Mouse (Mus musculus) neural tube, embryonic 15.5 days (tissue): ENCODE measurements around the gene Bbof1. TPM values are rescaled to one million over a fixed set of nuclear protein-coding genes. Genes with fewer than 3 reads are reported as not detected.

Source experiments
- ATAC-seq: fragments of 200-750 bp; cut with Nextera tagmentation; 2 replicates; pipeline ENCODE4 v1.8.0; 2017; ENCODE audit warnings: mild to moderate bottlenecking, moderate TSS enrichment, moderate library complexity; ENCODE audit not compliant: low FRiP score
- H3K27ac ChIP-seq: fragments of 300-500 bp; sonication (generic); replicated peaks from 2 replicates; pipeline ENCODE4 v1.5.1; 2015; ENCODE audit warnings: mild to moderate bottlenecking, inconsistent platforms
- H3K27me3 ChIP-seq: fragments of 300-500 bp; sonication (generic); replicated peaks from 2 replicates; pipeline ENCODE4 v1.6.1; 2015; ENCODE audit warnings: inconsistent platforms
- H3K36me3 ChIP-seq: fragments of 300-500 bp; sonication (generic); 2 replicates; pipeline ENCODE4 v1.6.1; 2015; ENCODE audit warnings: inconsistent platforms
- H3K4me1 ChIP-seq: fragments of 300-500 bp; sonication (generic); 2 replicates; pipeline ENCODE4 v1.6.1; 2015; ENCODE audit warnings: inconsistent platforms
- H3K4me2 ChIP-seq: fragments of 300-500 bp; sonication (generic); 2 replicates; pipeline ENCODE4 v1.6.1; 2015; ENCODE audit warnings: inconsistent platforms, mild to moderate bottlenecking, moderate library complexity
- H3K4me3 ChIP-seq: fragments of 300-500 bp; sonication (generic); replicated peaks from 2 replicates; pipeline ENCODE4 v1.5.1; 2015; ENCODE audit warnings: mild to moderate bottlenecking, inconsistent platforms
- H3K9ac ChIP-seq: fragments of 300-500 bp; sonication (generic); replicated peaks from 2 replicates; pipeline ENCODE4 v1.6.1; 2015; ENCODE audit warnings: mild to moderate bottlenecking, inconsistent platforms
- H3K9me3 ChIP-seq: fragments of 300-500 bp; sonication (generic); replicated peaks from 2 replicates; pipeline ENCODE4 v1.6.1; 2016; ENCODE audit warnings: inconsistent platforms
- WGBS: fragments of 180-500 bp; shearing (Covaris S2); methylation state at CpG from one replicate; pipeline ENCODE4 v1.1.7; 2015; ENCODE audit warnings: mixed read lengths; 5-methylcytosine and 5-hydroxymethylcytosine counted together
- polyA plus RNA-seq: library from polyadenylated mRNA; unstranded; fragments of >200 nt; fragmentation: Nextera tagmentation; extraction: Ambion mirVana; gene quantifications from 2 replicates; pipeline ENCODE4 v1.2.1, GENCODE M21; 2015

Bbof1 gene
- polyA plus RNA-seq, 1 experiment from 2014 or later, result 5.0 TPM

DNA sequence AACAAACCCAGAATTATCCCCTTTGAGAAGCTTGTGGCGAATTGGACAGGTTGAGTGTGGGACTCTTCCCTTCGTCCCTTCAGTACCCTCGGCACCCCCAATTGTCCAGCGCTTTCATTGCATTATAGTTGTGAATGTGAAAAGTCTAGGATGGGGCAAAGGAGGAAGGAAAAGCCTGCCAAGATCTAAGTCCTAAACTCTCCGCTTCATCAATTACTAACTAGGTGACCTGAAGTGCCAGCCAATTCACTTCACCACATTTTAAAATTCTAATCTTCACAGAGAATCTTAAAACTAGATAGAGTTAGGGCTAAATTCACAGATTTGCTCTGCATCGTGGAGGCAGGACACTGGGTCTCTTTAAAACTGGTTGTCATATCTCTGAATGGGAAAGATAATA is 39.3 kb downstream of the Bbof1 start:
- Histone ChIP-seq H3K4me3 (no peak overlapping the region), H3K27ac (no peak overlapping the region), H3K36me3 (no peaks in the 10 kb centered on the region), H3K27me3 (peaks cover 3% of the 10 kb centered on the region; the same call in 1 of the 2 replicates), H3K9ac (no peak overlapping the region), H3K4me2 (no peak overlapping the region), H3K9me3 (no peaks in the 10 kb centered on the region), H3K4me1 (peaks cover 19% of the 10 kb centered on the region)
- WGBS, result 82% methylated on average over 6 of the region's 6 CpGs
- ATAC-seq, result no peak

DNA sequence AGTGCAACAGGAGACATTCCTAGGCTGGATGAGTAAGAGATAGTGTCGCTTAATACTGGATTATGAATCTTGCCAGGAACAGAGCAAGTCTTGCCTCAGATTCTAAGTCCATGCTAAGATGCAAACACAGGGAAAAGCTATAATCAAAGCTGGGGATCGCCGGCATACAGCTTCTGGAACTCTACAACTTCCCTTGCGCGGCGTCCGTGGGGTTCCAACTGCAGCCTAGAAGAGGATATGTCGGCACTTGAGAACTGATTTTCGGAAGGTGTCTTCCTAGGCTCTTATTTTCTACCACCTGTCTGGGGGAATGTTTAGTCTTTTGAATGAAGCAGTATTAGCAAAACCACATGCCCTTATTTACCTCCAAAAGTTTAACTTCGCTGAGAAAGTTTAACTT is 41.0 kb downstream of the Bbof1 start:
- Histone ChIP-seq H3K4me3 (peak overlapping the region; percentile 72), H3K36me3 (no peaks in the 10 kb centered on the region), H3K27me3 (no peaks in the 10 kb centered on the region; the same call in 1 of the 2 replicates), H3K27ac (peak overlapping the region; percentile 86), H3K4me2 (peak overlapping the region; percentile 98), H3K9ac (peak overlapping the region; percentile 59; the same call in 1 of the 2 replicates), H3K4me1 (peaks cover 19% of the 10 kb centered on the region), H3K9me3 (no peaks in the 10 kb centered on the region)
- WGBS, result 50% methylated on average over 10 of the region's 10 CpGs
- ATAC-seq, result no peak

DNA sequence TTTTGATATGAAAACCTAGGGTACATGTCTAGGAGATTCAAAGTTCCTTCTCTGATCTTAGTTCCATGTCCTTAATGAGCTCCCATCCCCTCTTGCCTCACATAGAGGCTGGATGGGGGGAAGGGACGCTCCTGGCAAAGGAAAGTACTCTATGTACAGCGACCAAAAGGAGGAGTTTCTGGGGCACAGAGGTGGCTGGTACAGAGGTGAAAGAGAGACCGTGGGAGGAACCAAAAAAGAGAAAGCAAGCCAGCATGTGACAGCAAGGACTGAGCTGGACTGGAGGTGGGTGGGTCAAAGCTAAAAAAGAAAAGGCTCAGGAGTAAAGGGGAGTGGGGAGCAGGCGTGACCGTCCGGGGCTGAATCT is 41.5 kb downstream of the Bbof1 start:
- H3K4me3 ChIP-seq, result peak overlapping the region; percentile 72
- peaks cover 19% of the 10 kb centered on the region for H3K4me1 ChIP-seq
- WGBS, result under 1% methylated on average over 6 of the region's 6 CpGs
- H3K27me3 ChIP-seq, result no peaks in the 10 kb centered on the region; the same call in 1 of the 2 replicates
- H3K4me2 ChIP-seq, result peak overlapping the region; percentile 98
- peak; percentile 13 for ATAC-seq
- H3K9me3 ChIP-seq, result no peaks in the 10 kb centered on the region
- H3K9ac ChIP-seq, result peak overlapping the region; percentile 59
- H3K36me3 ChIP-seq, result no peaks in the 10 kb centered on the region
- peak overlapping the region; percentile 86 for H3K27ac ChIP-seq

DNA sequence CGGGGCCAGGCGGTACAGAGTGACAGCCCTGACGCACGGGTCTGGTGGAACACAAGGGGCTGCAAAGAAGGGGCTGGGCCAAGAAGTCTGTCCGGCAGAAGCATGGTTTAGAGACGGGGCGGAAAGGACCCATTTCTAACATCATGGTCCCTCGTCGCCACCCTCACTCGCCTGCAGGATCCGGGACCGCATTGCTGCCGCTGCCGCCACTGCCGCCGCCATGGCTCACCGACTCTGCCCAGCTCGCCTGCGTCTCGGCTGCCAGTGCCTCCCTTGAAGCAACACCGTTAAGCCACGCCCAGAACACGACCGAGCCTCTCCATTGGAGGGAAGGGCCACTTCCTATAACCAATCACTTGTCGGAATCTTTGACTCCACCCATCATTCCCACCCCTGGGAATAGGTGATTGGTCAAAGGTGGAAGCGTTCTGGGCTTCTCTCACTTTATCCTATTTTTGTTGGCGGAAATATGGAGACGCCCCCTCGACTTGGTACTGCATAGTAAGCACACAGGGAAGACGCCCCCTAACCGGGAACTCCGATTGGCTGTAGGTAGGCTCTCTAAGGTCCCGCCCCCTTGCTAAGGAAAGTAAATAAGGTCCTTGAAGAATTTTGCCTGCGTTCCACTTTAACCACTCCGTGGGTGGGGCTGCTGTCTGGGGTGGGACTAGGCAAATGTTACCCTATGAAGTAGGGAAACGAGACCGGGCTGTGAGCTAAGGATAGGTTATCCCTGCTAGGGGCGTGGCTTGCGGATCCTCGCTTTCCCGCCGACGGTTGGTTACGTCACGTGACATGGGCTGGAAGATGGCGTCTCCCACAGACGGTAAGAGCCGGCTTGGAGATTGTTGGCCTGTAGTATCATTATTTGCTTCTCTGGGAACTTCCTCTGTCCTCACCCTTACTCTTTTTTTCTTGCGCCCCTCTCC is 42.1 kb downstream of the Bbof1 start, which contains the start of the genes Aldh6a1 and Lin52:
Aldh6a1 (minus strand) TSS at position 287 of the 929 bp plus-strand sequence.
Lin52 (plus strand) TSS at position 705 of the 929 bp plus-strand sequence.
- WGBS, result under 1% methylated on average over 49 of the region's 49 CpGs
- peak; percentile 98 for ATAC-seq
- H3K4me3 ChIP-seq, result peak within 1 kb of the TSS; percentile 72
- H3K27ac ChIP-seq, result peak within 1 kb of the TSS; percentile 86
- H3K9ac ChIP-seq, result peak within 1 kb of the TSS; percentile 59
- H3K9me3 ChIP-seq, result no peaks in the 10 kb centered on the region
- H3K4me2 ChIP-seq, result peak within 1 kb of the TSS; percentile 98
- H3K4me1 ChIP-seq, result peaks cover 19% of the 10 kb centered on the region
- no peaks in the 10 kb centered on the region; the same call in 1 of the 2 replicates for H3K27me3 ChIP-seq
- H3K36me3 ChIP-seq, result no peaks in the 10 kb centered on the region

DNA sequence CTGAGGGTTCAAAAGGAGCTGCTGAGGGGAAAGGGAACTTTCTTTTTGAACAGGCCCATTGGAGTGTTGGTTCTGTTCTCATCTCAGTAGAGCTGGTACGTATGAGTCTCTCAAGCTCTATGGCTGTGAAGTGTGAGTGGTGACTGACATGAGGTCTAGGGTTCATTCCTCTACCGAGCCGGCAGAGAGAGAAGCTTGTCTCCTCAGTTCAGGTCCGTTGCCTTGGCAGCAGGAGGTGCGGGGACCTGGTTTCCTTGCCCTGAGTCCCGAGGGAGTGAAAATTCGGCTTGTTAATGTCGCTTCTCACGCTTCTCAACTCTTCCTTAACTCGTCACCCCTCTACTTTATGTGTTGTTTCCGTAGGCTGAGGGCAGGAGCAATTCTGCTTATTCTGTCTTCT is 42.9 kb downstream of the Bbof1 start:
- Histone ChIP-seq H3K4me2 (peak overlapping the region; percentile 98), H3K9ac (peak overlapping the region; percentile 58), H3K9me3 (no peaks in the 10 kb centered on the region), H3K27me3 (no peaks in the 10 kb centered on the region; the same call in 1 of the 2 replicates), H3K4me3 (peak overlapping the region; percentile 72), H3K36me3 (0 out of 2 replicates have a peak, but pooled peaks cover under 1% of the 10 kb centered on the region), H3K4me1 (peaks cover 19% of the 10 kb centered on the region), H3K27ac (peak overlapping the region; percentile 86)
- ATAC-seq, result no peak
- WGBS, result under 1% methylated on average over 11 of the region's 11 CpGs

DNA sequence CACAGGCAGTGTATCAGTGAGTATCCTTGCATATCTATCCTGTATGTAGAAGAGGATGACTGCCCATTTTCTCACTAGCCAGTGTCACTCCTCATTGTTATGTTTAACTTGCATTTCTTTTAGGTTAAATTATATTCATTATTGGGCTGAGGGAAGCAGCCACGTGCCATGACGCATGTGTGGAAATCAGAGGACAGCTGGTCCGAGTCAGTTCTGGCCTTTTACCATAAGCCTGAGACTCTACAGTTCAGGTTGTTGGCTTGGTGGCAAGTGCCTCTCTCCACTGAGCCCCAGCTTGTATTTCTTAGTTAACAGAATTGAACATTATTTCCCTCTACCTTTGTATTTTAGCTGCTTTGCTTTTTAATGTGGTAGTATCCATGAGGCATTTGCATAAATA is 48.0 kb downstream of the Bbof1 start:
- ATAC-seq, result no peak
- Histone ChIP-seq H3K4me2 (no peak overlapping the region), H3K9ac (no peak overlapping the region), H3K27ac (no peak overlapping the region), H3K36me3 (peaks cover 31% of the 10 kb centered on the region), H3K27me3 (no peaks in the 10 kb centered on the region), H3K4me1 (peaks cover 10% of the 10 kb centered on the region), H3K9me3 (no peaks in the 10 kb centered on the region), H3K4me3 (no peak overlapping the region)
- 96% methylated on average over 3 of the region's 3 CpGs for WGBS

DNA sequence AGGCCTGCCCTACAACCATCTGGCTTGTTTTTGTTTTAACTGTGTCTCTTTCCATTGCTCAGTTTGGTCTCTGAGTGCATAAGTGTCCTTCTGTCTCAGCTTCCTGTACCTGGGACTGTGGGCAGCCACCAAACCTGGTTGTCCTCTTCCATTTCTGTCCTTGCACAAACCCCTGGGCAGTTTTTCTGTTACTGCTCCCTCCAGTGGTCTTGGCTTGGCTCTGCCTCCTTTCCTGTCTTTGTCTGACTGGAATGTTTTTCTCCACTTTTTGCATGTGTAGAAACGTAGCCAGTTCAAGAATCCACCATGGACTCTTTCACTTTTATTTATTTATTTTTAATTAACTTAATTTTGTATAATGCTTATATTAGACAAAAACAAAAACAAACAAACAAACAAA is 51.0 kb downstream of the Bbof1 start:
- Histone ChIP-seq H3K27ac (no peak overlapping the region), H3K9ac (no peak overlapping the region), H3K9me3 (no peaks in the 10 kb centered on the region), H3K4me2 (no peak overlapping the region), H3K4me1 (no peaks in the 10 kb centered on the region), H3K27me3 (no peaks in the 10 kb centered on the region), H3K36me3 (peaks cover 47% of the 10 kb centered on the region), H3K4me3 (no peak overlapping the region)
- 71% methylated on average over 1 of the region's 1 CpGs for WGBS
- ATAC-seq, result no peak

DNA sequence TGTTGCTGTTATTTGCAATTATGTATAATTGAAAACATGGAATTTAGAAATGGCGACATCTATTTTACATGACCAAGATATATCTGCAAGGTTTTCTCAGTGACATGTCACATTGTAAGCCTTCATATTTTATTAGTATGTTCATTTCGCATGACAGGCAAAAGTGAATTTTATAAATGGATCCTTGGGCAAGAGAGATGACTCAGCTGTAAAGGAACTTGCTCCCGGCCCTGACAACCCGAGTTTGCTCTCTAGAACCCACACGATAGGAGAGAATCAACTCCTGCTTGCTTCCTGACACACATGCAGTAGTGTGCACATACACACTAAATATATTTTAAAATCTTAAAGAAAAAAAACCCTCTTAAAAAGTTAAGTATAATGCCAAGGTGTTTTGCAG is 52.5 kb downstream of the Bbof1 start:
- ATAC-seq, result no peak
- Histone ChIP-seq H3K9ac (no peak overlapping the region), H3K4me3 (no peak overlapping the region), H3K36me3 (peaks cover 48% of the 10 kb centered on the region), H3K27me3 (no peaks in the 10 kb centered on the region), H3K4me2 (no peak overlapping the region), H3K27ac (no peak overlapping the region), H3K9me3 (no peaks in the 10 kb centered on the region), H3K4me1 (no peaks in the 10 kb centered on the region)
- WGBS, result 94% methylated on average over 5 of the region's 5 CpGs

DNA sequence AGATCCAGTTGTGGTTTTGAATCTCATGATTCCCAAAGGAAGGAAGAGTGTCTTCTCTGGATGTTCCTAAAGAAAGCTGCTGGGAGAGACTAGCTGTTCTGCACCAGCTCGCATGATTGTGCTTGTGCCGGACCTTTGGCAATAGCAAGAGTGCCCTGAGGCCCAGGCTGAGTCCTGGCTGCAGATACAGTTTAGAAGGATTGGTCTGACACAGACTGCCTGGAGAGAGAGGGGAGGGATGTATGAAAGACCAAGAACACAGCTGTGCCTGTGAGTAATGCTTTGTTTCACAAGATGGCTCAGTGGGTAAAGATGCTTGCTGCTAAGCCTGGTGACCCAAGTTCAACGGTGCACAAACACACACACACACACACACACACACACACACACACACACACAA is 54.0 kb downstream of the Bbof1 start:
- peaks cover 41% of the 10 kb centered on the region for H3K36me3 ChIP-seq
- 77% methylated on average over 3 of the region's 3 CpGs for WGBS

DNA sequence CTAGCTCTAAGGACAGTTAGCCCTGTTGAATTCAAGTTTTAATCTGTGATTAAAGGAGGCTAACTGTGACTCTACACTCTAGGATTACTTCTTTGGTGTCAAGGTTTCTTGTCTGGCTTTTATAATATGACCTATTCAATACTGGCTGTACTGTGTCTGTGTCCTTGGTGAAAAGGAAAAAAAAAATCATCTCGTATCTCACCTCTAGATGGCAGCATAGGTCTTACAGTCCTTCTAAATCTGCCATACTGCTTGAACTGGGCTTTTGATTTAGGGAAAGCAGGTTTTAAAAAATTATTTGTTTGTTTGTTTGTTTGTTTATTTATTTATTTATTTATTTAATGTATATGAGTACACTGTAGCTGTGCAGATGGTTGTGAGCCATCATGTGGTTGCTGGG is 59.8 kb downstream of the Bbof1 start:
- no peaks in the 10 kb centered on the region for H3K9me3 ChIP-seq
- no peak overlapping the region for H3K4me2 ChIP-seq
- no peak for ATAC-seq
- no peaks in the 10 kb centered on the region for H3K4me1 ChIP-seq
- H3K36me3 ChIP-seq, result peaks cover 21% of the 10 kb centered on the region
- no peak overlapping the region for H3K9ac ChIP-seq
- no peak overlapping the region for H3K27ac ChIP-seq
- WGBS, result 2% methylated on average over 1 of the region's 1 CpGs
- no peak overlapping the region for H3K4me3 ChIP-seq
- no peaks in the 10 kb centered on the region for H3K27me3 ChIP-seq

More for the DNA sequence above, 54.0 kb downstream of the Bbof1 start:
- Histone ChIP-seq H3K27ac (no peak overlapping the region), H3K9me3 (no peaks in the 10 kb centered on the region), H3K4me1 (no peaks in the 10 kb centered on the region), H3K4me2 (no peak overlapping the region), H3K9ac (no peak overlapping the region), H3K27me3 (no peaks in the 10 kb centered on the region), H3K4me3 (no peak overlapping the region)
- ATAC-seq, result no peak

DNA sequence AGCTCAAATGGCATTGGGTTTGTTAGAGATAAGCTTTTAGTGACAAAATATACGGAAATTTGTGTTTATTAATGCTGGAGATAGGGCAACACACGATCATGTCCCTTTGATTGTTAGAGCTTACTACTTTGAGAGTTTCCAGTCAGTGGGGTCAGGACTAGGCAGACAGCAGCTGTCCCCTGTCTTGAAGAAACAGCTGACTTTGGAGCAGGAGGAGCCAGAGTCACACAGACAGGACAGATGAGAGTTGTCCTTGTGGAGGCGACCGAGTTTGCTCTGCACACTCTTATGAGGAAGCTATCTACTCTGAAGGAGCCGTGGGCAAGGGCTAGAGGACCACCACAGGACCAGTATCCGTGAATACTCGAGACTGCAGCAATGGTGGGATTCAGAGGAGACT is 70.1 kb downstream of the Bbof1 start:
- Histone ChIP-seq H3K4me2 (no peak overlapping the region), H3K27ac (no peak overlapping the region), H3K27me3 (no peaks in the 10 kb centered on the region; the same call in 1 of the 2 replicates), H3K4me3 (no peak overlapping the region), H3K9me3 (no peaks in the 10 kb centered on the region), H3K9ac (no peak overlapping the region), H3K4me1 (no peaks in the 10 kb centered on the region), H3K36me3 (no peaks in the 10 kb centered on the region)
- 94% methylated on average over 7 of the region's 7 CpGs for WGBS
- no peak for ATAC-seq

DNA sequence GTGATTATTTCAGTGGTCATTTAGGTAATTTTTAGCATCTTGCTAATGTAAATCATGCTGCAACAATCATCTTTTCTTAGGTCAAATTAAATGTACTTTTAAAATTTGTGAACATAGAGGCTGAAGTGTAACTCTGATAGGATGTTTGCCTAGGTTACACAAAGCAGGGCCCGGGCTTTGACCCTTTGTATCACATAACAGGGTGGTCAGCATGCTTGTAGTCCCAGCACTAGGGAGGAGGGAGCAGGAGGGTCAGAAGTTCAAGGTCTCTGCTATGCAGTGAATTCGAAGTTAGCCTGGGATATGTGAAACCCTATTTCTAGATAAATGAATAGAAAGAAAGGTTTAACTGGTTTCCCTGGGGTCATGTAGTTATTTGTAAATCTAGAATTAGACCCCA is 72.4 kb downstream of the Bbof1 start:
- Histone ChIP-seq H3K27ac (no peak overlapping the region), H3K27me3 (no peaks in the 10 kb centered on the region; the same call in 1 of the 2 replicates), H3K4me3 (no peak overlapping the region), H3K4me2 (no peak overlapping the region), H3K4me1 (no peaks in the 10 kb centered on the region), H3K9ac (no peak overlapping the region), H3K36me3 (no peaks in the 10 kb centered on the region), H3K9me3 (no peaks in the 10 kb centered on the region)
- WGBS, result 69% methylated on average over 2 of the region's 2 CpGs
- ATAC-seq, result no peak
